In the genomic region with DNA sequence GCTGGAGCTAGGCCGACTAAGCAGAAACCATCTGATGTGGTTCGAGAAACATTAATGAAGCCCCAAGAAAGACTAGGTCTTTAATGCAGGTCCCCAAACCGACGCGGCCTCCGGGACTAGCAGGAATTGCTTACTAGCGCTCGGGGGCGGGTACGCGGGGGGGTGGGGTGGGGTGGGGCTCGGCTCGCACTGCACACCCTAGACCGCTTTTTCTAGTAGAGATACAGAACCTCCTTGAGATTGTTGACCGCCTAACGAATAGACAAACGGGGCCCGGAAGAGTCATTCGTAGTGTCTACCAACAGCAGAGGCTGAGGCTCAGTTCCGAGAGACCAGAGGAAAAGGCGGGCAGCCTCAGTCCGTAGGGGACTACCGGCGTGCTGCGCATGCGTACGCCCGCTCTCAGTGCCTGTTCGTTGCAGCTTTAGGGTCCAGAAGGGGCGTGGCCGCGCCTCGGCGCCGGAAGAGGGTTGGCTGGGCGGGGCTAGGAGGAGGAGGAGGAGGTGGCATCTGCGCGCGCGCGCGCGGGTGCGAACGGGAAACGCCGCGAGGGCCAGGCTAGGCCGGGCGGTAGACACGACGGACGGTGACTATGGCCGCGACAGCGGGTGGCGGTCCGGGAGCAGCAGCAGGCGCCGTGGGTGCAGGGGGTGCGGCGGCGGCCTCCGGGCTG, we compare ENCODE assay signal across 8 mouse cellular contexts. TPM values are rescaled to one million over a fixed set of nuclear protein-coding genes. Genes with fewer than 3 reads are reported as not detected.
DNase-seq lines count a peak whose midpoint lies in the region; ATAC-seq lines count a peak whose summit lies in the region.

No protein-coding gene starts in this region.

- no peaks in the 10 kb centered on the region for H3K9me3 ChIP-seq in heart, embryonic 14.5 days (ENCODE audit: control insufficient read depth, low read length)
- H3K9me3 ChIP-seq in liver, embryonic 13.5 days (replicated peaks) = no peaks in the 10 kb centered on the region
- H3K9me3 ChIP-seq in stomach, embryonic 16.5 days (replicated peaks; ENCODE audit: control insufficient read depth, low read length) = no peaks in the 10 kb centered on the region

- H3K4me3 ChIP-seq in heart, embryonic 14.5 days (ENCODE audit: control insufficient read depth in 1 of 2, insufficient read depth in 1 of 2, low read depth in 1 of 2, low read length in 2 of 2) = peak overlapping the region; percentile 64 to 75
- peak overlapping the region; percentile 86 for H3K4me3 ChIP-seq in liver, embryonic 13.5 days (replicated peaks)
- peak overlapping the region; percentile 77 for H3K4me3 ChIP-seq in stomach, embryonic 16.5 days (replicated peaks; ENCODE audit: low read length)

- DNase-seq in c-Kit-negative CD71-positive TER-119-positive erythroid progenitor cells, embryonic 14.5 days (ENCODE audit: low read depth, low spot score) = peak; percentile 98
- peak; percentile 92 for DNase-seq in fibroblast of lung, adult 2 months (ENCODE audit: low read depth)
- peak; percentile 100 for DNase-seq in kidney, postnatal 14 days
- DNase-seq in liver, embryonic 13.5 days = peak; percentile 99
- peak; percentile 99 for DNase-seq in neural tube, embryonic 10.5 days (ENCODE audit: extremely low spot score, low spot score)

- H3K27me3 ChIP-seq in heart, embryonic 14.5 days (ENCODE audit: control insufficient read depth, insufficient read depth, low read length) = no peaks in the 10 kb centered on the region
- no peaks in the 10 kb centered on the region for H3K27me3 ChIP-seq in liver, embryonic 13.5 days
- no peaks in the 10 kb centered on the region for H3K27me3 ChIP-seq in stomach, embryonic 16.5 days (ENCODE audit: control insufficient read depth, insufficient read depth, low read length)

- H3K4me2 ChIP-seq in heart, embryonic 14.5 days (ENCODE audit: low read length) = peak overlapping the region; percentile 73
- H3K4me2 ChIP-seq in liver, embryonic 13.5 days = peak overlapping the region; percentile 98
- H3K4me2 ChIP-seq in stomach, embryonic 16.5 days (ENCODE audit: low read depth, low read length) = peak overlapping the region; percentile 78

- peak overlapping the region; percentile 89 for H3K9ac ChIP-seq in heart, embryonic 14.5 days (ENCODE audit: low read length)
- peak overlapping the region; percentile 92 for H3K9ac ChIP-seq in liver, embryonic 13.5 days
- peak overlapping the region; percentile 98 for H3K9ac ChIP-seq in stomach, embryonic 16.5 days (ENCODE audit: low read length)

- WGBS in heart, embryonic 14.5 days = 0% methylated on average over 61 of the region's 64 CpGs
- WGBS in liver, embryonic 13.5 days (ENCODE audit: insufficient replicate concordance) = under 1% methylated on average over 64 of the region's 64 CpGs
- WGBS in stomach, embryonic 16.5 days = under 1% methylated on average over 61 of the region's 64 CpGs

- peak overlapping the region; percentile 88 to 90 for H3K27ac ChIP-seq in heart, embryonic 14.5 days (replicated peaks in 1 of 2; ENCODE audit: control insufficient read depth in 1 of 2, insufficient read depth in 1 of 2, low read depth in 2 of 2, low read length in 2 of 2)
- H3K27ac ChIP-seq in liver, embryonic 13.5 days = peak overlapping the region; percentile 97
- peak overlapping the region; percentile 93 for H3K27ac ChIP-seq in stomach, embryonic 16.5 days (ENCODE audit: low read length)

- H3K36me3 ChIP-seq in heart, embryonic 14.5 days (ENCODE audit: control insufficient read depth, insufficient read depth, low read length) = peaks cover 13% of the 10 kb centered on the region
- H3K36me3 ChIP-seq in liver, embryonic 13.5 days = peaks cover 22% of the 10 kb centered on the region
- 0 out of 2 replicates have a peak, but pooled peaks cover 9% of the 10 kb centered on the region for H3K36me3 ChIP-seq in stomach, embryonic 16.5 days (ENCODE audit: control insufficient read depth, insufficient read depth, low read length)

- H3K4me1 ChIP-seq in heart, embryonic 14.5 days (ENCODE audit: control insufficient read depth in 2 of 2, insufficient read depth in 2 of 2, low read length in 2 of 2) = peaks cover 0 to 22% of the 10 kb centered on the region in 2 experiments; a peak in 2 of 4 replicates
- H3K4me1 ChIP-seq in liver, embryonic 13.5 days (replicated peaks) = peaks cover 47% of the 10 kb centered on the region
- peaks cover 15% of the 10 kb centered on the region for H3K4me1 ChIP-seq in stomach, embryonic 16.5 days (ENCODE audit: control insufficient read depth, insufficient read depth, low read length)

- peak; percentile 94 for ATAC-seq in CD4-positive, CD25-positive, alpha-beta regulatory T cell, adult 4 months
- peak; percentile 98 for ATAC-seq in heart, embryonic 14.5 days (ENCODE audit: insufficient number of reproducible peaks, insufficient read depth, low FRiP score, low read depth)
- peak; percentile 93 for ATAC-seq in liver, embryonic 13.5 days (ENCODE audit: low read depth)
- peak; percentile 99 for ATAC-seq in stomach, embryonic 16.5 days (ENCODE audit: insufficient read depth, low FRiP score)

RNA-seq across cellular contexts. Expression of a gene that starts 14.0 kb away (rescaled TPM):
- polyA plus RNA-seq in CD4-positive, CD25-positive, alpha-beta regulatory T cell, adult 4 months (2017; shearing (Covaris generic)) = 100 to 1,000 TPM; 102 to 156 TPM
- 89.5 and 94.5 TPM in 2 replicates for polyA plus RNA-seq in heart, embryonic 14.5 days (2014; fragmentation: Nextera tagmentation; extraction: Ambion mirVana)
- polyA plus RNA-seq in liver, embryonic 13.5 days (2015; fragmentation: Nextera tagmentation; extraction: Ambion mirVana) = 40.3 and 49.1 TPM in 2 replicates
- 102 and 104 TPM in 2 replicates for polyA plus RNA-seq in stomach, embryonic 16.5 days (2015; fragmentation: Nextera tagmentation; extraction: Ambion mirVana)

RNA-seq across cellular contexts. Expression of a gene that starts 14.2 kb away (rescaled TPM):
- 10 to 100 TPM; 23.4 to 24.1 TPM for polyA plus RNA-seq in CD4-positive, CD25-positive, alpha-beta regulatory T cell, adult 4 months (2017; shearing (Covaris generic))
- polyA plus RNA-seq in heart, embryonic 14.5 days (2014; fragmentation: Nextera tagmentation; extraction: Ambion mirVana) = 73.8 and 80.7 TPM in 2 replicates
- polyA plus RNA-seq in liver, embryonic 13.5 days (2015; fragmentation: Nextera tagmentation; extraction: Ambion mirVana) = 43.4 and 54.5 TPM in 2 replicates
- polyA plus RNA-seq in stomach, embryonic 16.5 days (2015; fragmentation: Nextera tagmentation; extraction: Ambion mirVana) = 59.2 and 61.8 TPM in 2 replicates

Comparison
In these comparisons a context has a peak if more than half of its experiments do, and no peak if none do; other contexts are left out.
1. Peak in every context shown above with its lines: DNase-seq, ATAC-seq, H3K4me3 ChIP-seq and H3K27ac ChIP-seq.